Mouse (Mus musculus): Measurements from ENCODE around the gene Tbc1d30.

Tbc1d30 gene

GRCm38 (mm10) chr10:121227988-121228409 is 123.1 kb downstream of the Tbc1d30 start:
- in situ Hi-C loops (cut with MboI, MseI) = no loop called here

GRCm38 (mm10) chr10:121227403-121227802 is 123.7 kb downstream of the Tbc1d30 start:
- in situ Hi-C loops (cut with MboI, MseI) = no loop called here

GRCm38 (mm10) chr10:121225636-121226035 is 125.4 kb downstream of the Tbc1d30 start:
- in situ Hi-C loops (cut with MboI, MseI) = no loop called here

- in situ Hi-C loops (cut with MboI, MseI) = no loop called here
Measured at GRCm38 (mm10) chr10:121222881-121223280, 128.2 kb downstream of the Tbc1d30 start.

GRCm38 (mm10) chr10:121218616-121219015 is 132.5 kb downstream of the Tbc1d30 start:
- in situ Hi-C loops (cut with MboI, MseI) = no loop called here

GRCm38 (mm10) chr10:121216804-121217203 is 134.3 kb downstream of the Tbc1d30 start:
- in situ Hi-C loops (cut with MboI, MseI) = no loop called here
